Mouse (Mus musculus) right cerebral cortex, adult 18-20 months (tissue): Measurements from ENCODE around the gene Fbxo36.

Experiments
- DNase-seq: peaks from one replicate; pipeline ENCODE4 v3.0.0; 2022; ENCODE audit warnings: mixed read lengths

Fbxo36 gene

DNA sequence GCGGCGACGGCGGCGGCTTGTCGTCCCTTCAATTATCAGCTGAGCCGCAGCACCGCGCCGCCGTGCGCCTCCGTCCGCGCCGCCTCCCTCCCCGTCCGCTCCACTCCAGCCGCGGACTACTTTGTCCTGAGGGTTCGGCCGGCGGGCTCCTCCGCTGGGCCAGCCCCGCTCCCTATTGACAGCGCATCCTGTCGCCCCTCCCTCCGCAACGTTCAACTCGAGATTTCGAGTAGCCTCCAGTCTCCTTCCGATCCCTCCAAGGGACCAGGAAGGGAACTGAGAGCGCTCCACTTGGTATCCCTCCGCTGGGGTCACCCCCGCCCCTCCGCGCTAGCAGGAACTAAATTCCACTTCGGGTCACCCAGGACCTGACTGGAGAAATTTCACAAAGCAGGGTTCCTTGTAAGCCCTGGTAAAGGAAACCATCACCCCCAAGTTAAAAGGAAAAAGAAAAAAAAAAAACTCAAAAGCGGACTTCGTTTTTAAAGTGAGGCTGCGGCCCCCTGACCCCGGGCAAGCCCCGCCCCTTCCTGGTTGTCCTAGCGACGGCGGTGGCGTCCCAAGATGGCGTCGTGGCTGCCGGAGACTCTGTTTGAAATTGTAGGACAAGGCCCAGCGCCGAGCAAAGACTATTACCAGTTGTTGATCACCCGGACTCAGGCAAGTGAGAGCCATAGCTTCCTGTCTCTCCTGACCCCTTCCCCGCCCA lies at the start of gene Fbxo36:
TSS of gene Fbxo36 (plus strand) at position 533 of the 709 bp plus-strand sequence.
- peak; percentile 91 for DNase-seq

DNA sequence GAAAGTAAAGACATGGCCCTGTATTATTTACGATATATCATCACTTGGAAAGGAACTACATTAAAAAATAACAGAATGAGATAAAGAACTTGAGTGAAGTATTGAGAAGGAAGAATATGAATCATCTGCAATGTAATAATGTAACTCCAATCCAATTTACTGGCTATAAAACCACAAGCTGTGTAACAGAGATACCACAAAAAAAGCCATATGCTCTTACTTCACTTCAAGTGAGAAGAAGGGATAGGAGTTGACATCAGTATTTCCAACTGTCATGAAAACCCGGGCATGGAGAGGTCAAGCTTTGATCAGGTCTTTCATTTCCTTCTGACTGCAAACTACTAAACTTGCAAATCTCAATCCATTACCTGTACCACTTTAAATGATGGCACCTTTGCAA lies 48.2 kb upstream of the Fbxo36 start:
- no peak for DNase-seq

DNA sequence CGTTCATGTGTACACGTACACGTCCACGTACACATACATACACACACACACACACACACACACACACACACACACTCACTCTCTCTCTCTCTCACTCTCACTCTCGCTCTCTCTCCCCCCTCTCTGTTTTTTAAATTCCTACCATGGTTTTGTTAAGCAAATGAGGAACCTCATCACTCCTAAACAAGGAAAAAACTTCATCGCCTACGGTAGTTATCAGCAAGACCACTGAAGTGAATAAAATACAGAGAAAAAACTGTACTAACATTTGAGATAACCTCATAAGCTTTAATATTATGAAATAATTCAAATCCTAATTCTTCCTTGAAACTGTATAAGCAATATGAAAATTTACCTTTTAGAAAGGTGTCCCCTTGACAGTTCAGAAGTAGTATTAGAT lies 44.3 kb upstream of the Fbxo36 start:
- no peak for DNase-seq

DNA sequence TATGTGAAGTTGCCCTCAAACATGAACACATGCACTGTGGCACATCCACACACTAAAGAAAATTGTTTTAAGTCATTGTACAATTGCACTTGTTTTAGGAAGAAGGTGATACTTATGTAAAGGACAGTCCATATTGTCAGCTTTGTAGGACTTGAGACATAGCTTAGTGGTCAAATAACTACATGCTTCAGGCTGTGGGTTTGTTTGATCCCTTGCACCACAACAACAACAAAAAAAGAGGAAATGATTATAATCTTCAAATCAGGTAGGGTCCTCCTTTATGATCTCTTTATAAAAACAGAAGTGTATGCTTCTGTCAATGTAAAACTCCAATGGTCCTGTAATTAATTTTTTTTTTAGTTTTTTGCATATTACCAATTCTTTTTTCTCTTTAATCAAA lies 40.5 kb upstream of the Fbxo36 start:
- DNase-seq: no peak

DNA sequence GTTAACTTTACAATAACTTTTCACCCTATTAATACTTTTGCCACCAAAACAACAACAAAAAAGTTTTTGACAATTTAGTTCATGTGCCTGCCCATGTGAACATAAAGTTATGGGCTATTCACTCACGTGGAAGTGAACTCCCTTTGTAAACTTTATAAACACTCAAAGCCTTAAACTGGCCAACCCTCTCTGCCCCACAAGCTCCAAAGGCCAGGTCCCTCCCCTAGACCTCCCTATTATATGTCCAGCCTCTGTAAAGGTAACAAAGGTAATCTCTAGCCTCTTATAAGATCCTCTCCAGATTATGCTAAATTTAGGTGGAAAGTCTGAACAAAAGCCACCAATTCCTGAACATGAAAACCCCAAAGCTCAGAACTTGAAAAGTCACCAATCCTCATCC lies 35.9 kb upstream of the Fbxo36 start:
- DNase-seq: no peak

DNA sequence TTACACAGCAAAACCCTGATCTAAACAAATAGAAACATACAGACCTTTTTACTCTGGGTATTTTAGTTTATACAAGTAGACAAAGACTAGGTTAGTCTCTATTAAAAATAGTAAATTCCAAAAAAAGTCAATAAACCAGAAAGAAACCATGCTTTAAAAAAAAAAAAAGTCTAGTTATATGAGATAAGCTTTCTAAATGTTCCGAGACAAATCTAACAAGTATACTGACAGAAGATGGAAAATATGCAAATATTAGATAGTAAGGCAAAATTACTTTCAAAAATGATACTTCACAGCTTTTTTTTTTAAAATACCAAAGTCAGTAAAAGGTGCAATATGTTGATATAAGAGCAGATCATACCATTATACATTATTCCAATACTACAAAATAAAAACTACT lies 22.0 kb upstream of the Fbxo36 start:
- DNase-seq: no peak

DNA sequence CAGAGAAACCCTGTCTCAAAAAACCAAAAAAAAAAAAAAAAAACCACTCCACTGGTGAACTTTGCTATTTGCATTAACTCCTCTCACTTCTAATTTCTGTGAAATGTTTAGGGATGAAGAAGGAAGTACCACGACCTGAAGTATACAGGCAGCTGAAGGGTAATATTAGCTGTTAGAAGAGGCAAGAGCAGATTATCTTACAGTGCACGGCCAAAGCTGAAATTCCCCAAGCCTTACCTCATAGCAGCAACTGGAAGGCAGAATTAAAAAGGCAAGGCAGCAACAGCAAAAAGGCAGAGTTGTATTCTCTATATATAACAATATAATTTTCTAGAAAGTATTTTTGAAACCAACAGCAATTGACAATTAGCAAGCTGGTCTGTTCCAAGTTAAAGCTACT lies 14.6 kb upstream of the Fbxo36 start:
- DNase-seq: no peak

DNA sequence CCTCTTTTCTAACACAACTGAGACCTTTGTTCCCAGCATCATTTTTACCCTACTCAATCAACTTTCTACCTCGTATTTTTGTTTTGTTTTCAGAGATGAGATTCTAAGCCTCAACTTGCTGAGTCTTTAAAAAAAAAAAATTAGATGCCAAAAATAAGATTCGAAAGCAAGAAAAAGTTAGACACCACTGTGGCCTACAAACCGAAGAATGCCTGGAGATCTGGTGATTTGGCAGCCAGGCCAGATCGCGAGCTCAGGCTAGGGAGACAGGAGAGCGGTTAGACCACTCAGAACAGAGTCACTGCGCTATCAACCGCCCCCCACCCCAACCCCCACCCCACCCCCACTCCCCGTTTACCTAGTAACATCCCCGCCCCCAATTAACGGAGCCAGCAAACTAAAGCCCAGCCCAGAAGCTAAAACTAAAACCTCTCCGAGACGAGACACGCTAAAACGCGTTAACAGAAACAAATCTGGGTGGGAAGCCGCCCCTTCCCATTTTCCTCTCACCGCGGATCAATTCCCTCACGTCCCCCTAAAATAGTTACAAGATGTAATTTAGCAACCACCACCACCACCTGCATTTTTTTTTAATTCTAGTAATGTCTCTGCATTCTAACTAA lies 2.0 kb upstream of the Fbxo36 start:
- DNase-seq: no peak

DNA sequence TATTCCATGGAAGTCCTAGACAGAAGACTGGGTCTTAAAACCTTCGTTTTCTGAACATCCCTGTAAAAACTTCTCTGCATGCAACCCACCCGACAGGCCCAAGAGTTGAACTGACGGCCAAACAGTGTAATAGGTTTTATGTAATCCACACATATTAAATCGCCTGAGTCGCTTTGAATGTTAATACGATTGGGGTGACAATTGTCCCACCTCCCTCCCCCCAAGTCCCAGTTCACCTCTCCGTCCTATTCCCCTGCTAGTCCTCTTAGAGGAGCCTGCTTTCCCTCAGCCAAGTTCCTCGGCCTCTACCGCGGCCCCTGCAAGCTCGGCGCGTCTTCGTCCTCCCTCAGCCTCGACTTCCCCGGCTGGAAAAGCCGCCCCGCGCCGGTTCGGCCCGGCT lies 1.5 kb upstream of the Fbxo36 start:
- DNase-seq: no peak

DNA sequence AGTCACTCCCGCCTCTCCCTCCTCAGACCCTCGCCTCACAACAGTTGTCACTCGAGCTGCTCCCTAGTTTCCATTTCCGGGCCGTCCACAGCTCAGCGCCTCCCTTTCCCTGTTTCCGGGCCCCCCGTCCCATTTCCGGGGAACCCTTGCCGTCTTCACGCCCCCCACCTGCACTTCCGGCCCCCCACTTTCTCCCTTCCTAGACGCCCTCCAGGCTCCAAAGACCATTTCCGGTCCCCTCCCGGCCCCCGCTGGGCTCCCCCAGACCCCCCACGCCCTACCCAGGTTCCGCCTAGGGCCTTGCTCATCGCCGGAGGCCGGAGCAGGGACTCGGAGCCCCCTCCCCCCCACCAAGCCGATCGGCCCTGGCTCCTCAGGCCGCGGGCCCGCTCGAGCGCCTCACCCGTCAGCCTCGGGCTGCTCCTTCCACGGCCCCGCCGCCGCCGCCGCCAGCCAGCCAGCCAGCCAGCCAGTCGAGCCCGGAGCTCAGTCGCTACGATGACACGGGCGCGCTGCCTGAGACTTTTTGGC lies 955 bp upstream of the Fbxo36 start:
- DNase-seq: peak; percentile 80

DNA sequence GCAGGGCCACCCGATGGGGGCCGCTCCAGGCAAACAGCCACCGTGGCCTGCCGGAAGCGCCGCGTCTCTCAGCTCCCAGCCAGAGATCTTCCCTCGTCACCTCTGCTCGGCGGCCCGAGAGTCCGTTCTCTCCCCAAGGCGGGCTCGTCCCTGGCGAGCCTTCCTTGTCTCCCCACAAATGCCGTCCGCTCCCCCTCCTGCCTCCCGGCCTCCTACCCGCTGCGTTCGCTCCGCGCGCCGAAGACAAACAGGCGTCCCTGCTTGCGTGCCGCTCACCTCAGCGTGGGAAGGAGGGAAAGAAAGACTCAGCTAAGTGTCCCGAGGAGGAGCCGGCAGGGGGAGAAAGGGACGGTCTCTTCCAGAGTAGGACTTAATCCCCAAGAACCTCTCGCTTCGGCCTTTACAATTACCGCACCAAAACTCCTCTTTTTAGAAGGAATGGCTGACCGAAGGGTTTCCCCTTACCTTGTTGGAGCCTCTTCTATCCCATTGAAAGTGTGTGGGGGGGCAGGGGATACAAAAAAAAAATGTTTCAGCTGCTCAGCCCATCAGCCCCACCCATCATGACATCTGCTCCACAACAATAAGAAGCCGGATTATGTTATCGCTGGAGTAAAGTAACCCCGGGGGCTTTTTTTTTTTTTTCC lies 500 bp downstream of the Fbxo36 start, which contains the start of gene Trip12:
TSS of gene Trip12 (minus strand) at position 499 of the 647 bp plus-strand sequence.
- peak; percentile 64 for DNase-seq

DNA sequence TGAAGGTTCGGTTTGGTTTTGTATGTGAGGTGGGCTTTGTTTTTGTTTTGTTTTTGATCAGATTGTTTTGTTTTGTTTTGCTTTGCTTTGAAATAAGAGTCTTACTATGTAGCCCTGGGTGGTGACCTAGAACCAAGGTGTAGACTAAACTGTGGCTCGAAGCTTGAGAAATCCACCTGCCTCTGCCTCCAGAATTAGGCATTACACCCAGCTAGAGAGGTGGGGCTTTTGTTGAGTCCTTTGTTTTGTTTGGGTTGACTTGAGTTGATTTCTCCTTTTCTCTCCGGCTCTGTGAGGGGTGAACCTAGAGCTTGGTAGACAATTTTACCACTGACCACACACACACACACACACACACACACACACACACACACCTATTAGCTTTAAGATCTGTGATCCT lies 1.4 kb downstream of the Fbxo36 start:
- no peak for DNase-seq

DNA sequence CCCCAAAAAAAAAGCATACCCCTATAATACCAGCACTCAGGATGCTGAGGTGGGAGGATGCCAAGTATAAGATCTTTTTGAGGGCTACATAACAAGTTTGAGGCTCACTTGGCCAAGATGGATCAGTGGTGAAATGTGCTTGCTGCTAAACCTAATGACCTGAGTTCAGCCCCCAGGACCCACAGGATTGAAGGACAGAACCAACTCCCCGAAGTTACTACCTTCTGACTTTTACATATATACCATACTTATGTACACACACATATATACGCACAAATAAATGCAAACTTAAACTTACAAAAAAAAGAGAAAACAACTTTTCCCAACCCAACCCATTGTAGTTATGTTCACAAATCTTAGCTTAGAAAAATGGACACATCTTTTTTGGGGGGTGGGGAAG lies 3.7 kb downstream of the Fbxo36 start:
- no peak for DNase-seq

DNA sequence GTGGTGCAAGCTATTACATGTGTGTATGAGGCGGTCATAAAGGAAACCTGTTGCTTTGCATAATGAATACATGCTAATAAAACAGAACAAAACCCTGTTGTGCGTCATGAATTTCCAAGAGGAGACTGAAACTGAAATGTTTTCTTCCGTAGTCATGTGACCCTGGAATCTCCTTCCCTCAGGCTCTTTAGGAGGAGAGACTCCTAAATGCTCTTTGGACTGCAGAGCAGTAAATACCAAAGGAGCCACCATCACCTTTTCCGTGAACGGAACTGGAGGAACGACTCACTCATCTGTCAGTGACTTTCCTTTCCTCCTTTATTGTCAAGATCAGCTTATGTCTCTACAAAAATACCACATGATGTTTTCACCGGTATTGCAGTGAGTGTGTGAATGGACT lies 8.1 kb downstream of the Fbxo36 start:
- DNase-seq: no peak

DNA sequence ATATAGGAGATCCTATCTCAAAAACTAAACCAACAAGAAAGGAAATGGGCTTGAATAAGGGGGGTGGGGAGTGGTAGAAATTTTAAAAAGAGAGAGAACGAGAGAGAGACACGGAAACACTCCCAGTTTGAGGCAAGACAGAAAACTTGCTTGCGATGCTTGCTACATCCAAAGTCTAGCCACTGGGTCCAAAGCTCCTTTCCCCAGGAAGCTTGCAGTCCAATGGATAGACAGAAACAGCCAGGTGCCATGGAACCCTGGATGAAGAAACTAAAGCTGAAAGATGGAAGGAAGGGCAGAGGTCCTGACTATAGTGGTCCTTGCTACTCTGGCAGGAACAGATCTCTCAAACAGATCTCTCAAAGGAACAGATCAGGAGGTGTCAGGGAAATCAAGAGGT lies 8.7 kb downstream of the Fbxo36 start:
- no peak for DNase-seq

DNA sequence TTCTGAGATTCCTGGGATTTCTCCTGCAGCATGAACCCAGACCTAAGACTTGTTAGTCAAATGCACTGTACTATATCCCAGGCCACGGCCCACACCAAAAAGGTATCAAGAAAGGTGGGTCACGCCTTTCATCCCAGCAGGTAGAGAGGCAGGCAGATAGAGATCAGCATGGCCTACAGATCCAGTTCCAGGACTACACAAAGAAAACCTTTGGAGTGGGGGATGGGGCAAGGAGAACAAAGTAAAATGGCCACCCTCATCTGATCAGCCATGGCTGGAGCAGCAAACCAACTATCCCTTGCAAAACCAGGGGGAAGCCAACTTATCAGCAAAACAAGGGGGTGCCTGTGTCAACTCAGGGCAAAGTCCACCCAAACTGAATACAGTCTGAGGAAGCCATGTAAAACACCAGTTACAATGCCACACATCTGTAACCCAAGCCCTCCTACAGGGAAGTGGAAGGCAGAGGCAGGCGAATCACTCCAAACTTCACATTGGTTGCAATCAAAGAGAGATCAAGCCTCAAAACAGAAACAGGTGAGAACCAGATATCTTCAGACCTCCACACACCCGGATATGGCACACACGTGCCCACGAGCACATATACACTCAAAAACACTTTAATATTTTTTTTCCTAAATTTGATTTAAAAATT lies 9.3 kb downstream of the Fbxo36 start:
- no peak for DNase-seq

DNA sequence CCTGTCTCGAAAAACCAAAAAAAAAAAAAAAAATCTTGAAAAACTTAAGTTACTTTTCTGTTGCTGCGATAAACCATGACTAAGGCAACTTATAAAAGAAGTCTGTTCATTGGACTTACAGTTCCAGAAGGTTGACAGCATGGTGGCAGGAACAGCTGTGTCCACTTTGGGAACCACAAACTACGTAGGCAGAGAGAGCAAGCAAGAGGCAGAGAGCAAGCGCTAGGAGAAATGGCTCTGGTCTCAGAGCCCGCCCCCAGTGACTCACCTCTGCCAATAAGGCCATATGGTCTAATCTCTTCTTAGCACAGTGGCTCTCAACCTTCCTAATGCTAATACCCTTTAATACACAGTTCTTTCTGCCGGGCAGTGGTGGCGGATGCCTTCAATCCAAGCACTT lies 10.2 kb downstream of the Fbxo36 start:
- no peak for DNase-seq

DNA sequence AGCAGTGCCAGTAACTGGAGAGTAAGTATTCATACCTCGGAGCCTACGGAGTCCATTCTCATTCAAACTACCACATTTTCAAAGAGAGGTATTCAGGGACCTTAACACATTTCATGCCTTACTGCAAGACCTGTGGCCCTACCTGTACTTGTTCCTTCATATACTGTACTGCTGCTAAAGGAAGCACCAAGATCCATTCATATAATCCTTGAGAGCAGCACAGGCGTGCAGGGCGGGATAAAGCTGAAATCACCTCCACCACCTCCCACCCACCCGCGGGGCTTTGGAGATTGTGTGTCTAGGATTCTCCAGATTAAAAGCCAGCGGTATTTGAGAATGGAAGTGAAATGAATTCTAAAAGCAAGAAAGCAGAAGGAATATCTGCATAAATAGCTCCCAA lies 10.8 kb downstream of the Fbxo36 start:
- no peak for DNase-seq

DNA sequence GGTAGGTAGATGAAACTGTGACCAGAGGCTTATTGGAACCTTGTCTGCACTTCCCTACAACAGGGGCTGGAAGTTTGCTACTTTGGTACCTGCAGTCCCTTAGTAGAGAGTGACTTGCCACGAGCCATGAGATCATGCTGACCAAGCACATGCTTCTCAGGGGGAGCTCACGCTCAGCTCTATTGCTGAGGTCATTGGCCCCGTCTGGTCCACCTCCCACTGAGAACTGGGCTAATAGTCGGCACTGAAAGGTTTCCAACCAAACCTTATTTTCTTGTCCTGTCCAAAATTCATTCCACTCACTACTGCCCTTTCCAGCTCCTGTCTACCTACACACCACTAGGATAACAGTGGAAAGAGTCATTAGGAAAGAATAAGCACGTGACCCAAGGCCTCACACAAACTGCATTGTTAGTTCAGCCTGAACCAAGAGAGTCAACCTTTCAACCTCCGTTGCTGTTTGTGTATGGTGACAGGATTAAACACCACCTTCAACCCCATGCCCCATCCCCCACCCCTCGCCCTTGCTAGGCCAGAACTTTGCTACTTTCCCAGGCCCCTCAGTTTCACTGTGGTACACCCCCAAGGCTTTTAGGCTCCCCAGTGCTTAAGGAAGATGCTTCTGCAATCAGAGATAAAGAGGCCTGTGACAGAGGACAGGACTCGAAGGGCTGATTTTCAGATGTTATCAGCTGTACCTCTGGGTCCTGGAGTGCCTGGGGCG lies 12.0 kb downstream of the Fbxo36 start:
- no peak for DNase-seq

DNA sequence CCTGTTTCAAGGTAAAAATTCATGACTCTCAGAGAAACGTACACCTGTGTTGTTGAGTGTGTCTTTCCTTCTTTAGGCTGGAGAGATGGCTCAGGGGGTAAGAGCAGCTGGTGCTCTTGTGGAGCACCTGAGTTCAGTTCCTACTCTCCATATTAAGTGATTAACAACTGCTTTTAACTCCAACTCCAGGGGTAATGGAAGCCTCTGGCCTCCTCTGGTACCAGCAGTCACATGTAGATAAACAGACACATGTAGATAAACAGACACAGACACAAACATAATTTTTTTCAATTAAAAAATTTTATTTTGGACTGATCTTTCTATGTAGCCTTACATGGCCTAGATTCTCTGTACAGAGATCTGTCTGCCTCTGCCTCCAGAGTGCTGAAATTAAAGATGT lies 14.1 kb downstream of the Fbxo36 start:
- no peak for DNase-seq

DNA sequence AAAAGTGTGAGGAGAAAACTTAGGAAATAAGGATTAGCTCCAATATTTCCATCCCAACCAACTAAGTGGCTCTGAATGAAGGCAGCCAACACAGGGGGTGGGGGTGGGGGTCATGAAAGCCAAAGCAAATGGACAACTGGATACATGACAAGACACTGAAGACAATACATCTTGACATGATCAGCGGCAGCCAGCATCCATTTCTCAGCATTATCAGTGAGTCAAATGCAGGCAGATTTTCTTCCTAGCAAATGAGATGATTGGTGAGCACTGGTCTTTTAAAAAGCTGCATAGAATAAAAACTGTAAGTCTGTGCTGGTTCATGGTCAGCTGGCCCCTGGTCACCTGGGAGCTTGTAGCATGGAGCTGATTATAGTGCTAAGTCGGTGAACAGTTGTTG lies 15.3 kb downstream of the Fbxo36 start:
- DNase-seq: no peak

DNA sequence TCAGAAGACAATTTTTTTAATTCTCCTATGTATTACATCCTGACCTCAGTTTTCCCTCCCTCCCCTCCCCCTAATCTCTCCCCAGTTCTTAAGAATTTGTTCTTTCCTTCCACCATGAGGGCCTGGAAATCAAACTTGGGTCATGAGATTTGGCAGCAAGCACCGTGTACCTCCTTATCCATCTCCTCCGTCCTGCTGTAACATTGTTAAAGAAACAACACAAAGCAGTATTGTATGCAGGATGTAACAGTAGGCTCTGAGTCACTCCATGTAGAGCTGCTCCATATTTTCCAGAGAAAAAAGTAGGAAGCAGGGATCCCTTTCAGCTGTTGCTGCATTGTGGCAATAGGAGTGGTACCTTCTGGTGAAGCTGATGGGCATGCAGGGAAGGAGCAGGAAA lies 16.1 kb downstream of the Fbxo36 start:
- no peak for DNase-seq

DNA sequence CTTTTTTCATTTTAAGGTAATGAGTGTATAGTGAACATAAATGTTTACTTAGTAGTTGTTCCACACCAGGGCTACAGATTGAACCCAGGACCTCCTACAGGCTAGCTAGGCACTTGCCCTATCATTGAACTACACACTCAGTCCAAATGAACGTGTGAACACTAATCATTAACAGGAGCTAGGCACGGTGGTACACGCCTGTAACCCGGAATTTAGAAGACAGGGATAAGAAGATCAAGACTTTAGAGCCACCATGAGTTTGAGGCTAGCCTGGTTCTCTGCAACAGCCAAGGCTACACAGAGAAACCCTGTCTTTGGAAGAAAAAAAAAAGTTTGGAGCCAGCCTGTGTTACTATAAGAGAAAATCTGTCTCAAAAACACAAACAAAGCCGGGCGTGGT lies 20.0 kb downstream of the Fbxo36 start:
- no peak for DNase-seq
